ENCODE assay signal across 8 mouse cellular contexts in genomic region chr2:168230773-168231470, GRCm38 (mm10). TPM values are rescaled to one million over a fixed set of nuclear protein-coding genes. Genes with fewer than 3 reads are reported as not detected.
DNase-seq lines count a peak whose midpoint lies in the region; ATAC-seq lines count a peak whose summit lies in the region.

No protein-coding gene starts in this region.

- peak overlapping the region; percentile 79 for H3K9ac ChIP-seq in kidney, embryonic 14.5 days (ENCODE audit: low read depth, low read length)
- peak overlapping the region; percentile 88 for H3K9ac ChIP-seq in embryonic facial prominence, embryonic 11.5 days (replicated peaks; ENCODE audit: low read length)
- H3K9ac ChIP-seq in hindbrain, embryonic 16.5 days (ENCODE audit: low read depth, low read length): peak overlapping the region; percentile 90
- peak overlapping the region; percentile 92 for H3K9ac ChIP-seq in liver, embryonic 16.5 days (ENCODE audit: low read depth, low read length)
- peak overlapping the region; percentile 90 for H3K9ac ChIP-seq in neural tube, embryonic 14.5 days (replicated peaks; ENCODE audit: low read depth, low read length)

- H3K27me3 ChIP-seq in kidney, embryonic 14.5 days (ENCODE audit: control insufficient read depth, insufficient read depth, low read length): no peaks in the 10 kb centered on the region; the same call in 1 of the 2 replicates
- no peaks in the 10 kb centered on the region for H3K27me3 ChIP-seq in embryonic facial prominence, embryonic 11.5 days (ENCODE audit: control insufficient read depth, insufficient read depth, low read length)
- H3K27me3 ChIP-seq in hindbrain, embryonic 16.5 days (replicated peaks; ENCODE audit: control insufficient read depth, insufficient read depth, low read length): no peaks in the 10 kb centered on the region
- H3K27me3 ChIP-seq in liver, embryonic 16.5 days (ENCODE audit: control insufficient read depth, insufficient read depth, low read depth, low read length): no peaks in the 10 kb centered on the region
- no peaks in the 10 kb centered on the region for H3K27me3 ChIP-seq in neural tube, embryonic 14.5 days (ENCODE audit: control insufficient read depth, insufficient read depth, low read length)

- ATAC-seq in kidney, embryonic 14.5 days (ENCODE audit: low FRiP score, low TSS enrichment): peak; percentile 53
- ATAC-seq in activated CD4-positive, CD25-positive, alpha-beta regulatory T cell, adult 4 months: peak; percentile 44
- peak; percentile 49 for ATAC-seq in embryonic facial prominence, embryonic 11.5 days (replicated peaks; ENCODE audit: insufficient number of reproducible peaks, low FRiP score, low TSS enrichment, low read depth)
- ATAC-seq in hindbrain, embryonic 16.5 days: peak; percentile 73
- peak; percentile 48 for ATAC-seq in liver, embryonic 16.5 days (ENCODE audit: low read depth)
- peak; percentile 68 for ATAC-seq in neural tube, embryonic 14.5 days (ENCODE audit: low read depth)

- peaks cover 14% of the 10 kb centered on the region for H3K36me3 ChIP-seq in kidney, embryonic 14.5 days (ENCODE audit: control insufficient read depth, insufficient read depth, low read length)
- H3K36me3 ChIP-seq in embryonic facial prominence, embryonic 11.5 days (replicated peaks; ENCODE audit: control insufficient read depth, insufficient read depth, low read depth, low read length): no peaks in the 10 kb centered on the region; the same call in 1 of the 2 replicates
- peaks cover 2% of the 10 kb centered on the region; the same call in 1 of the 2 replicates for H3K36me3 ChIP-seq in hindbrain, embryonic 16.5 days (ENCODE audit: control insufficient read depth, insufficient read depth, low read length)
- H3K36me3 ChIP-seq in liver, embryonic 16.5 days (ENCODE audit: control insufficient read depth, insufficient read depth): peaks cover 10% of the 10 kb centered on the region
- peaks cover 4% of the 10 kb centered on the region; the same call in 1 of the 2 replicates for H3K36me3 ChIP-seq in neural tube, embryonic 14.5 days (ENCODE audit: control insufficient read depth, insufficient read depth, low read length)

- peak overlapping the region; percentile 84 for H3K4me3 ChIP-seq in kidney, embryonic 14.5 days (ENCODE audit: low read length)
- peak overlapping the region; percentile 100 for H3K4me3 ChIP-seq in embryonic facial prominence, embryonic 11.5 days (ENCODE audit: low read depth, low read length)
- H3K4me3 ChIP-seq in hindbrain, embryonic 16.5 days (ENCODE audit: low read length): peak overlapping the region; percentile 99
- peak overlapping the region; percentile 99 for H3K4me3 ChIP-seq in liver, embryonic 16.5 days (ENCODE audit: low read depth, low read length)
- H3K4me3 ChIP-seq in neural tube, embryonic 14.5 days (ENCODE audit: low read depth, low read length): peak overlapping the region; percentile 99

- peak overlapping the region; percentile 99 for H3K4me2 ChIP-seq in kidney, embryonic 14.5 days (replicated peaks; ENCODE audit: low read depth, low read length)
- peak overlapping the region; percentile 99 for H3K4me2 ChIP-seq in embryonic facial prominence, embryonic 11.5 days (ENCODE audit: low read depth, low read length)
- H3K4me2 ChIP-seq in hindbrain, embryonic 16.5 days (ENCODE audit: low read length): peak overlapping the region; percentile 99
- H3K4me2 ChIP-seq in liver, embryonic 16.5 days (ENCODE audit: low read depth, low read length): peak overlapping the region; percentile 99
- H3K4me2 ChIP-seq in neural tube, embryonic 14.5 days (ENCODE audit: low read depth, low read length): peak overlapping the region; percentile 99

- H3K9me3 ChIP-seq in kidney, embryonic 14.5 days (ENCODE audit: control insufficient read depth, low read length): no peaks in the 10 kb centered on the region
- H3K9me3 ChIP-seq in embryonic facial prominence, embryonic 11.5 days (replicated peaks; ENCODE audit: control insufficient read depth, low read length): no peaks in the 10 kb centered on the region
- no peaks in the 10 kb centered on the region for H3K9me3 ChIP-seq in hindbrain, embryonic 16.5 days (ENCODE audit: control insufficient read depth, low read length)
- H3K9me3 ChIP-seq in liver, embryonic 16.5 days (replicated peaks; ENCODE audit: control insufficient read depth, low read length): no peaks in the 10 kb centered on the region
- H3K9me3 ChIP-seq in neural tube, embryonic 14.5 days (ENCODE audit: control insufficient read depth, low read length): no peaks in the 10 kb centered on the region

- peak overlapping the region; percentile 90 for H3K27ac ChIP-seq in kidney, embryonic 14.5 days (ENCODE audit: low read depth, low read length)
- H3K27ac ChIP-seq in embryonic facial prominence, embryonic 11.5 days (replicated peaks; ENCODE audit: low read depth, low read length): peak overlapping the region; percentile 68; the same call in 1 of the 2 replicates
- peak overlapping the region; percentile 97 for H3K27ac ChIP-seq in hindbrain, embryonic 16.5 days (ENCODE audit: low read depth, low read length)
- peak overlapping the region; percentile 93 for H3K27ac ChIP-seq in liver, embryonic 16.5 days (ENCODE audit: low read length)
- H3K27ac ChIP-seq in neural tube, embryonic 14.5 days (ENCODE audit: low read depth, low read length): peak overlapping the region; percentile 95

- 2% methylated on average over 73 of the region's 105 CpGs for WGBS in kidney, embryonic 14.5 days
- WGBS in embryonic facial prominence, embryonic 11.5 days: 3% methylated on average over 81 of the region's 105 CpGs
- 3% methylated on average over 68 of the region's 105 CpGs for WGBS in hindbrain, embryonic 16.5 days
- 2% methylated on average over 104 of the region's 105 CpGs for WGBS in liver, embryonic 16.5 days (ENCODE audit: insufficient replicate concordance)
- 4% methylated on average over 79 of the region's 105 CpGs for WGBS in neural tube, embryonic 14.5 days

- peaks cover 19% of the 10 kb centered on the region for H3K4me1 ChIP-seq in kidney, embryonic 14.5 days (ENCODE audit: control insufficient read depth, insufficient read depth, low read length)
- peaks cover 4% of the 10 kb centered on the region for H3K4me1 ChIP-seq in embryonic facial prominence, embryonic 11.5 days (ENCODE audit: control insufficient read depth, insufficient read depth, low read length)
- H3K4me1 ChIP-seq in hindbrain, embryonic 16.5 days (ENCODE audit: control insufficient read depth, insufficient read depth, low read depth, low read length): peaks cover 33% of the 10 kb centered on the region
- H3K4me1 ChIP-seq in liver, embryonic 16.5 days (ENCODE audit: control insufficient read depth, low read depth, low read length): peaks cover 27% of the 10 kb centered on the region
- peaks cover 24% of the 10 kb centered on the region for H3K4me1 ChIP-seq in neural tube, embryonic 14.5 days (ENCODE audit: control insufficient read depth, insufficient read depth, low read length)

- no peak for DNase-seq in kidney, adult 8-10 months
- DNase-seq in embryonic facial prominence, embryonic 11.5 days (ENCODE audit: low spot score): no peak
- no peak for DNase-seq in yolk sac, embryonic 10.5 days (ENCODE audit: low spot score)

RNA-seq across cellular contexts. Expression of gene Mocs3, which starts 0.5 kb away (rescaled TPM):
- 8.8 and 10.1 TPM in 2 replicates for polyA plus RNA-seq in kidney, embryonic 14.5 days (2014; fragmentation: Nextera tagmentation; extraction: Ambion mirVana)
- polyA plus RNA-seq in activated CD4-positive, CD25-positive, alpha-beta regulatory T cell, adult 4 months (2017; shearing (Covaris generic)): 1 to 10 TPM in 1 of 2 experiments, under 1 TPM in 1; 0.40 to 1.2 TPM
- 7.6 and 8.4 TPM in 2 replicates for polyA plus RNA-seq in embryonic facial prominence, embryonic 11.5 days (2014; fragmentation: Nextera tagmentation; extraction: Ambion mirVana)
- polyA plus RNA-seq in hindbrain, embryonic 16.5 days (2015; fragmentation: Nextera tagmentation; extraction: Ambion mirVana): 6.9 and 7.5 TPM in 2 replicates
- 2.4 and 2.7 TPM in 2 replicates for polyA plus RNA-seq in liver, embryonic 16.5 days (2015; fragmentation: Nextera tagmentation; extraction: Ambion mirVana)
- 11.2 and 11.7 TPM in 2 replicates for polyA plus RNA-seq in neural tube, embryonic 14.5 days (2014; fragmentation: Nextera tagmentation; extraction: Ambion mirVana)

RNA-seq across cellular contexts. Expression of gene Dpm1, which starts 0.5 kb away (rescaled TPM):
- polyA plus RNA-seq in kidney, embryonic 14.5 days (2014; fragmentation: Nextera tagmentation; extraction: Ambion mirVana): 82.3 and 84.0 TPM in 2 replicates
- polyA plus RNA-seq in activated CD4-positive, CD25-positive, alpha-beta regulatory T cell, adult 4 months (2017; shearing (Covaris generic)): 10 to 100 TPM; 62.6 to 96.1 TPM
- 69.2 and 78.5 TPM in 2 replicates for polyA plus RNA-seq in embryonic facial prominence, embryonic 11.5 days (2014; fragmentation: Nextera tagmentation; extraction: Ambion mirVana)
- 60.0 and 67.8 TPM in 2 replicates for polyA plus RNA-seq in hindbrain, embryonic 16.5 days (2015; fragmentation: Nextera tagmentation; extraction: Ambion mirVana)
- polyA plus RNA-seq in liver, embryonic 16.5 days (2015; fragmentation: Nextera tagmentation; extraction: Ambion mirVana): 66.0 and 79.3 TPM in 2 replicates
- polyA plus RNA-seq in neural tube, embryonic 14.5 days (2014; fragmentation: Nextera tagmentation; extraction: Ambion mirVana): 55.1 and 59.3 TPM in 2 replicates

RNA-seq across cellular contexts. Expression of gene Gm20716, which starts 0.8 kb away (rescaled TPM):
- 29.9 and 35.7 TPM in 2 replicates for polyA plus RNA-seq in kidney, embryonic 14.5 days (2014; fragmentation: Nextera tagmentation; extraction: Ambion mirVana)
- polyA plus RNA-seq in activated CD4-positive, CD25-positive, alpha-beta regulatory T cell, adult 4 months (2017; shearing (Covaris generic)): 10 to 100 TPM; 14.2 to 20.0 TPM
- polyA plus RNA-seq in embryonic facial prominence, embryonic 11.5 days (2014; fragmentation: Nextera tagmentation; extraction: Ambion mirVana): 27.1 and 27.2 TPM in 2 replicates
- polyA plus RNA-seq in hindbrain, embryonic 16.5 days (2015; fragmentation: Nextera tagmentation; extraction: Ambion mirVana): 15.1 and 16.8 TPM in 2 replicates
- 3.8 and 4.0 TPM in 2 replicates for polyA plus RNA-seq in liver, embryonic 16.5 days (2015; fragmentation: Nextera tagmentation; extraction: Ambion mirVana)
- 30.4 and 31.3 TPM in 2 replicates for polyA plus RNA-seq in neural tube, embryonic 14.5 days (2014; fragmentation: Nextera tagmentation; extraction: Ambion mirVana)

RNA-seq across cellular contexts. Expression of gene Adnp, which starts 24.0 kb away (rescaled TPM):
- polyA plus RNA-seq in kidney, embryonic 14.5 days (2014; fragmentation: Nextera tagmentation; extraction: Ambion mirVana): 3.8 and 4.0 TPM in 2 replicates
- polyA plus RNA-seq in activated CD4-positive, CD25-positive, alpha-beta regulatory T cell, adult 4 months (2017; shearing (Covaris generic)): 1 to 10 TPM in 1 of 2 experiments, under 1 TPM in 1; 0.63 to 4.7 TPM
- polyA plus RNA-seq in embryonic facial prominence, embryonic 11.5 days (2014; fragmentation: Nextera tagmentation; extraction: Ambion mirVana): 3.3 and 10.1 TPM in 2 replicates
- polyA plus RNA-seq in hindbrain, embryonic 16.5 days (2015; fragmentation: Nextera tagmentation; extraction: Ambion mirVana): 2.1 and 2.3 TPM in 2 replicates
- polyA plus RNA-seq in liver, embryonic 16.5 days (2015; fragmentation: Nextera tagmentation; extraction: Ambion mirVana): 0.18 and 0.27 TPM in 2 replicates
- polyA plus RNA-seq in neural tube, embryonic 14.5 days (2014; fragmentation: Nextera tagmentation; extraction: Ambion mirVana): 3.4 and 3.7 TPM in 2 replicates

RNA-seq across cellular contexts. Expression of gene Kcng1, which starts 50.6 kb away (rescaled TPM):
- 0.33 and 0.62 TPM in 2 replicates for polyA plus RNA-seq in kidney, embryonic 14.5 days (2014; fragmentation: Nextera tagmentation; extraction: Ambion mirVana)
- polyA plus RNA-seq in activated CD4-positive, CD25-positive, alpha-beta regulatory T cell, adult 4 months (2017; shearing (Covaris generic)): not detected
- 0.50 and 0.92 TPM in 2 replicates for polyA plus RNA-seq in embryonic facial prominence, embryonic 11.5 days (2014; fragmentation: Nextera tagmentation; extraction: Ambion mirVana)
- polyA plus RNA-seq in hindbrain, embryonic 16.5 days (2015; fragmentation: Nextera tagmentation; extraction: Ambion mirVana): 1.9 and 2.0 TPM in 2 replicates
- polyA plus RNA-seq in liver, embryonic 16.5 days (2015; fragmentation: Nextera tagmentation; extraction: Ambion mirVana): 0.12 and 0.19 TPM in 2 replicates
- polyA plus RNA-seq in neural tube, embryonic 14.5 days (2014; fragmentation: Nextera tagmentation; extraction: Ambion mirVana): 0.35 and 0.73 TPM in 2 replicates
